ENCODE assay signal across 8 mouse cellular contexts in the genomic region with DNA sequence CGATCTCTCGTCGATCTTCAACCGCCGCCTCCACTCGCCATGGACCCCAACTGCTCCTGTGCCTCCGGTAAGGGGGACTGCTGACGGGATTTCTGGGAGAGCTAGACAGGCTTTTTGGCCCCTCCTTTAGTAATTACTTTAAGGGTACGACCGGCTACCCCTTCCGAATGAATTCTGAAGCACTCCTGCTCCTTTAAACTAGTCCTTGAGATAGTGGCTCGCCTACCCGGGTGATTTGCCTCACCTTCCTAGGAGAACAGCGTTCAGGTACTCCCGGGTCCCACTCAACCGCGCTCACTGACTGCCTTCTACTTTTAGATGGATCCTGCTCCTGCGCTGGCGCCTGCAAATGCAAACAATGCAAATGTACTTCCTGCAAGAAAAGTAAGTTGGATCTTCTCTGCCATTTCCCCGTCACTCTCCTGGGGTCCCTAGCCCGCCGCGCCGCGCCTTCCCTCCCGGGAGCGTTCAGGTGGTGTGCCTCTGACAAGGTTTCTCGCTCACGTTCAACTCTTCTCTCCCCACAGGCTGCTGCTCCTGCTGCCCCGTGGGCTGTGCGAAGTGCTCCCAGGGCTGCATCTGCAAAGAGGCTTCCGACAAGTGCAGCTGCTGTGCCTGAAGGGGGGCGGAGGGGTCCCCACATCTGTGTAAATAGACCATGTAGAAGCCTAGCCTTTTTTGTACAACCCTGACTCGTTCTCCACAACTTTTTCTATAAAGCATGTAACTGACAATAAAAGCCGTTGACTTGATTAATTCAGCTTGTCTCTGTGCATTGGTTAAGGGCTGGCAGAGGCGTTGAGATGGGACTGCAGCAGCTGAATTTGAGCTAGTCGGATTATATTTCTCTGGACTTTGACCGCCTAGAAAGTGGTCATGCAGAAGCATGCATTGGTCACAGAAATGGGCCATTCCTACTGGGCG. TPM values are rescaled to one million over a fixed set of nuclear protein-coding genes. Genes with fewer than 3 reads are reported as not detected.
DNase-seq lines count a peak whose midpoint lies in the region; ATAC-seq and TF ChIP-seq lines count a peak whose summit lies in the region.

No protein-coding gene starts in this region.

- 1% methylated on average over 39 of the region's 39 CpGs for WGBS in kidney, embryonic 14.5 days
- WGBS in forebrain, embryonic 12.5 days, result under 1% methylated on average over 39 of the region's 39 CpGs
- 1% methylated on average over 39 of the region's 39 CpGs for WGBS in limb, embryonic 12.5 days
- WGBS in neural tube, embryonic 11.5 days, result under 1% methylated on average over 39 of the region's 39 CpGs

- peaks cover 21% of the 10 kb centered on the region for H3K79me2 ChIP-seq in MEL (ENCODE audit: control insufficient read depth, insufficient read depth, low read length, poor library complexity)

- peak overlapping the region; percentile 85 for H3K4me2 ChIP-seq in kidney, embryonic 14.5 days (replicated peaks; ENCODE audit: low read depth, low read length)
- peak overlapping the region; percentile 92 for H3K4me2 ChIP-seq in forebrain, embryonic 12.5 days
- H3K4me2 ChIP-seq in limb, embryonic 12.5 days, result peak overlapping the region; percentile 93
- H3K4me2 ChIP-seq in neural tube, embryonic 11.5 days (ENCODE audit: low read depth), result peak overlapping the region; percentile 77

- H3K36me3 ChIP-seq in kidney, embryonic 14.5 days (ENCODE audit: control insufficient read depth, insufficient read depth, low read length), result no peaks in the 10 kb centered on the region
- peaks cover 0 to 32% of the 10 kb centered on the region in 2 experiments; a peak in 2 of 4 replicates for H3K36me3 ChIP-seq in MEL (ENCODE audit: control insufficient read depth in 1 of 2, insufficient read depth in 2 of 2, low read length in 2 of 2)
- no peaks in the 10 kb centered on the region for H3K36me3 ChIP-seq in forebrain, embryonic 12.5 days (replicated peaks)
- H3K36me3 ChIP-seq in limb, embryonic 12.5 days, result no peaks in the 10 kb centered on the region
- H3K36me3 ChIP-seq in neural tube, embryonic 11.5 days (ENCODE audit: control insufficient read depth, insufficient read depth, low read length), result no peaks in the 10 kb centered on the region

- no peak for TF ChIP-seq RAD21 in MEL (IDR thresholded peaks at IDR 0.05; ENCODE audit: low read depth, low read length)

- peak overlapping the region; percentile 40 for H3K4me3 ChIP-seq in kidney, embryonic 14.5 days (ENCODE audit: low read length)
- peak overlapping the region; percentile 74 for H3K4me3 ChIP-seq in MEL (ENCODE audit: control insufficient read depth in 1 of 2, insufficient read depth in 1 of 2, low read depth in 2 of 2, low read length in 2 of 2)
- H3K4me3 ChIP-seq in forebrain, embryonic 12.5 days (replicated peaks), result peak overlapping the region; percentile 49
- H3K4me3 ChIP-seq in limb, embryonic 12.5 days (replicated peaks), result peak overlapping the region; percentile 45
- H3K4me3 ChIP-seq in neural tube, embryonic 11.5 days (ENCODE audit: low read depth, low read length), result peak overlapping the region; percentile 37

- no peaks in the 10 kb centered on the region for H3K9me3 ChIP-seq in kidney, embryonic 14.5 days (ENCODE audit: control insufficient read depth, low read length)
- H3K9me3 ChIP-seq in MEL (replicated peaks; ENCODE audit: insufficient read depth, low read length), result no peaks in the 10 kb centered on the region
- H3K9me3 ChIP-seq in forebrain, embryonic 12.5 days, result no peaks in the 10 kb centered on the region
- H3K9me3 ChIP-seq in limb, embryonic 12.5 days, result no peaks in the 10 kb centered on the region
- H3K9me3 ChIP-seq in neural tube, embryonic 11.5 days (ENCODE audit: control insufficient read depth, low read length), result no peaks in the 10 kb centered on the region

- H3K27me3 ChIP-seq in kidney, embryonic 14.5 days (ENCODE audit: control insufficient read depth, insufficient read depth, low read length), result peaks cover 64% of the 10 kb centered on the region
- H3K27me3 ChIP-seq in MEL (ENCODE audit: control insufficient read depth in 1 of 2, insufficient read depth in 2 of 2, low read length in 2 of 2), result no peaks in the 10 kb centered on the region
- H3K27me3 ChIP-seq in forebrain, embryonic 12.5 days, result peaks cover 95% of the 10 kb centered on the region
- H3K27me3 ChIP-seq in limb, embryonic 12.5 days, result peaks cover 94% of the 10 kb centered on the region
- H3K27me3 ChIP-seq in neural tube, embryonic 11.5 days (ENCODE audit: control insufficient read depth, insufficient read depth, low read length), result peaks cover 57% of the 10 kb centered on the region

- H3K4me1 ChIP-seq in kidney, embryonic 14.5 days (ENCODE audit: control insufficient read depth, insufficient read depth, low read length), result peaks cover 21% of the 10 kb centered on the region
- peaks cover 13 to 43% of the 10 kb centered on the region in 2 experiments for H3K4me1 ChIP-seq in MEL (ENCODE audit: control insufficient read depth in 1 of 2, insufficient read depth in 2 of 2, low read length in 2 of 2)
- peaks cover 23% of the 10 kb centered on the region for H3K4me1 ChIP-seq in forebrain, embryonic 12.5 days
- peaks cover 23% of the 10 kb centered on the region for H3K4me1 ChIP-seq in limb, embryonic 12.5 days (replicated peaks)
- H3K4me1 ChIP-seq in neural tube, embryonic 11.5 days (ENCODE audit: control insufficient read depth, insufficient read depth, low read length), result peaks cover 13% of the 10 kb centered on the region

- H3K9ac ChIP-seq in kidney, embryonic 14.5 days (ENCODE audit: low read depth, low read length), result peak overlapping the region; percentile 42; the same call in 1 of the 2 replicates
- H3K9ac ChIP-seq in MEL (ENCODE audit: control insufficient read depth, low read depth, low read length, poor library complexity, severe bottlenecking), result peak overlapping the region; percentile 78
- H3K9ac ChIP-seq in forebrain, embryonic 12.5 days, result peak overlapping the region; percentile 63
- peak overlapping the region; percentile 38; the same call in 1 of the 2 replicates for H3K9ac ChIP-seq in limb, embryonic 12.5 days (replicated peaks)
- no peak overlapping the region for H3K9ac ChIP-seq in neural tube, embryonic 11.5 days (ENCODE audit: low read length)

- no peak for TF ChIP-seq EP300 in MEL (IDR thresholded peaks at IDR 0.05; ENCODE audit: low read depth in 1 of 2, low read length in 2 of 2)

- peak; percentile 8 to 95; a peak in 3 of 4 replicates for TF ChIP-seq POLR2A in MEL (IDR thresholded peaks at IDR 0.05; ENCODE audit: control insufficient read depth in 1 of 2, insufficient read depth in 1 of 2, low read depth in 1 of 2, low read length in 2 of 2, poor library complexity in 1 of 2)

- no peak for TF ChIP-seq CTCF in MEL (IDR thresholded peaks at IDR 0.05 in 2 of 3, conservative IDR thresholded peaks at IDR 0.05 in 1 of 3; ENCODE audit: control insufficient read depth in 1 of 3, insufficient read depth in 1 of 3, low read depth in 2 of 3, low read length in 3 of 3, poor library complexity in 1 of 3, severe bottlenecking in 1 of 3)

- intact Hi-C loops in left cerebral cortex, postnatal 14 days (cut with DNase I), result no loop called here

- no peak for DNase-seq in kidney, adult 8-10 months
- DNase-seq in MEL (ENCODE audit: low read depth, low spot score), result peak; percentile 72
- peak; percentile 53 for DNase-seq in neural tube, embryonic 11.5 days (ENCODE audit: low spot score)
- DNase-seq in cerebellum, postnatal 4 days (ENCODE audit: low spot score in 2 of 2), result no peak
- no peak for DNase-seq in left cerebral cortex, postnatal 14 days (ENCODE audit: low spot score in 2 of 2)

- peak; percentile 24; the same call in 1 of the 2 replicates for ATAC-seq in kidney, embryonic 14.5 days (ENCODE audit: low FRiP score, low TSS enrichment)
- peak; percentile 27 for ATAC-seq in forebrain, embryonic 12.5 days (ENCODE audit: low FRiP score)
- no peak for ATAC-seq in limb, embryonic 12.5 days (ENCODE audit: insufficient number of reproducible peaks, insufficient read depth, low FRiP score, low TSS enrichment, low read depth)
- no peak for ATAC-seq in neural tube, embryonic 11.5 days (ENCODE audit: insufficient read depth, low FRiP score, low TSS enrichment)

- no peak overlapping the region for H3K27ac ChIP-seq in kidney, embryonic 14.5 days (ENCODE audit: low read depth, low read length)
- peak overlapping the region; percentile 88 for H3K27ac ChIP-seq in MEL (ENCODE audit: control insufficient read depth, low read depth, low read length)
- no peak overlapping the region for H3K27ac ChIP-seq in forebrain, embryonic 12.5 days
- no peak overlapping the region for H3K27ac ChIP-seq in limb, embryonic 12.5 days
- H3K27ac ChIP-seq in neural tube, embryonic 11.5 days (ENCODE audit: low read depth, low read length), result no peak overlapping the region

RNA-seq across cellular contexts. Expression of a gene that starts 0.6 kb away (rescaled TPM):
- 58.3 and 67.5 TPM in 2 replicates for polyA plus RNA-seq in kidney, embryonic 14.5 days (2014; fragmentation: Nextera tagmentation; extraction: Ambion mirVana)
- 469 and 780 TPM in 2 replicates for total RNA-seq in MEL (2012; rRNA removed)
- 1,000 to 10,000 TPM in 1 of 2 experiments, not detected in 1; 2,013 TPM for polyA plus RNA-seq in MEL (2012; ENCODE audit: insufficient read depth in 1 of 2, insufficient read length in 2 of 2, low read depth in 1 of 2, low replicate concordance in 2 of 2, missing spikeins in 1 of 2)
- polyA plus RNA-seq in forebrain, embryonic 12.5 days (2016; fragmentation: Nextera tagmentation; extraction: Ambion mirVana), result 34.1 and 35.0 TPM in 2 replicates
- polyA plus RNA-seq in limb, embryonic 12.5 days (2016; fragmentation: Nextera tagmentation; extraction: Ambion mirVana), result 15.1 TPM in 2 replicates
- polyA plus RNA-seq in neural tube, embryonic 11.5 days (2014; fragmentation: Nextera tagmentation; extraction: Ambion mirVana), result 21.2 and 29.9 TPM in 2 replicates
- total RNA-seq in left cerebral cortex, postnatal 14 days (2021), result 100 to 1,000 TPM; 269 to 360 TPM

RNA-seq across cellular contexts. Expression of a gene that starts 5.8 kb away (rescaled TPM):
- 123 and 166 TPM in 2 replicates for polyA plus RNA-seq in kidney, embryonic 14.5 days (2014; fragmentation: Nextera tagmentation; extraction: Ambion mirVana)
- 1,017 and 1,342 TPM in 2 replicates for total RNA-seq in MEL (2012; rRNA removed)
- polyA plus RNA-seq in MEL (2012; ENCODE audit: insufficient read depth in 1 of 2, insufficient read length in 2 of 2, low read depth in 1 of 2, low replicate concordance in 2 of 2, missing spikeins in 1 of 2), result 1,000 to 10,000 TPM; 1,189 to 2,940 TPM
- 64.4 and 76.2 TPM in 2 replicates for polyA plus RNA-seq in forebrain, embryonic 12.5 days (2016; fragmentation: Nextera tagmentation; extraction: Ambion mirVana)
- polyA plus RNA-seq in limb, embryonic 12.5 days (2016; fragmentation: Nextera tagmentation; extraction: Ambion mirVana), result 43.6 and 53.6 TPM in 2 replicates
- polyA plus RNA-seq in neural tube, embryonic 11.5 days (2014; fragmentation: Nextera tagmentation; extraction: Ambion mirVana), result 78.2 and 78.5 TPM in 2 replicates
- total RNA-seq in left cerebral cortex, postnatal 14 days (2021), result 100 to 1,000 TPM; 333 to 369 TPM

RNA-seq across cellular contexts. Expression of a gene that starts 20.7 kb away (rescaled TPM):
- polyA plus RNA-seq in kidney, embryonic 14.5 days (2014; fragmentation: Nextera tagmentation; extraction: Ambion mirVana), result 0.60 and 1.7 TPM in 2 replicates
- not detected in 2 replicates for total RNA-seq in MEL (2012; rRNA removed)
- polyA plus RNA-seq in MEL (2012; ENCODE audit: insufficient read depth in 1 of 2, insufficient read length in 2 of 2, low read depth in 1 of 2, low replicate concordance in 2 of 2, missing spikeins in 1 of 2), result not detected
- polyA plus RNA-seq in forebrain, embryonic 12.5 days (2016; fragmentation: Nextera tagmentation; extraction: Ambion mirVana), result 82.2 and 103 TPM in 2 replicates
- 0.43 and 0.45 TPM in 2 replicates for polyA plus RNA-seq in limb, embryonic 12.5 days (2016; fragmentation: Nextera tagmentation; extraction: Ambion mirVana)
- 8.9 and 9.8 TPM in 2 replicates for polyA plus RNA-seq in neural tube, embryonic 11.5 days (2014; fragmentation: Nextera tagmentation; extraction: Ambion mirVana)
- total RNA-seq in left cerebral cortex, postnatal 14 days (2021), result 100 to 1,000 TPM; 740 to 758 TPM

RNA-seq across cellular contexts. Expression of a gene that starts 36.1 kb away (rescaled TPM):
- polyA plus RNA-seq in kidney, embryonic 14.5 days (2014; fragmentation: Nextera tagmentation; extraction: Ambion mirVana), result not detected in 2 replicates
- not detected in 2 replicates for total RNA-seq in MEL (2012; rRNA removed)
- polyA plus RNA-seq in MEL (2012; ENCODE audit: insufficient read depth in 1 of 2, insufficient read length in 2 of 2, low read depth in 1 of 2, low replicate concordance in 2 of 2, missing spikeins in 1 of 2), result not detected
- not detected in 2 replicates for polyA plus RNA-seq in forebrain, embryonic 12.5 days (2016; fragmentation: Nextera tagmentation; extraction: Ambion mirVana)
- polyA plus RNA-seq in limb, embryonic 12.5 days (2016; fragmentation: Nextera tagmentation; extraction: Ambion mirVana), result not detected in 2 replicates
- polyA plus RNA-seq in neural tube, embryonic 11.5 days (2014; fragmentation: Nextera tagmentation; extraction: Ambion mirVana), result not detected in 2 replicates
- total RNA-seq in left cerebral cortex, postnatal 14 days (2021), result not detected

RNA-seq across cellular contexts. Expression of a gene that starts 41.3 kb away (rescaled TPM):
- polyA plus RNA-seq in kidney, embryonic 14.5 days (2014; fragmentation: Nextera tagmentation; extraction: Ambion mirVana), result 51.8 and 103 TPM in 2 replicates
- 71.6 and 75.5 TPM in 2 replicates for total RNA-seq in MEL (2012; rRNA removed)
- polyA plus RNA-seq in MEL (2012; ENCODE audit: insufficient read depth in 1 of 2, insufficient read length in 2 of 2, low read depth in 1 of 2, low replicate concordance in 2 of 2, missing spikeins in 1 of 2), result 100 to 1,000 TPM; 110 to 292 TPM
- polyA plus RNA-seq in forebrain, embryonic 12.5 days (2016; fragmentation: Nextera tagmentation; extraction: Ambion mirVana), result 110 and 121 TPM in 2 replicates
- 114 TPM in 2 replicates for polyA plus RNA-seq in limb, embryonic 12.5 days (2016; fragmentation: Nextera tagmentation; extraction: Ambion mirVana)
- 118 and 121 TPM in 2 replicates for polyA plus RNA-seq in neural tube, embryonic 11.5 days (2014; fragmentation: Nextera tagmentation; extraction: Ambion mirVana)
- 10 to 100 TPM; 46.6 to 52.8 TPM for total RNA-seq in left cerebral cortex, postnatal 14 days (2021)

Comparison
In these comparisons a context has a peak if more than half of its experiments do, and no peak if none do; other contexts are left out.
1. ATAC-seq: peak in kidney, embryonic 14.5 days (single experiment) and forebrain, embryonic 12.5 days (single experiment); none in limb, embryonic 12.5 days (single experiment) and neural tube, embryonic 11.5 days (single experiment).
2. DNase-seq: peak in MEL (single experiment) and neural tube, embryonic 11.5 days (single experiment); none in kidney, adult 8-10 months (0 of 2), cerebellum, postnatal 4 days (0 of 2) and left cerebral cortex, postnatal 14 days (0 of 2).
3. Peak in every context shown above with its lines, with median percentiles within 50 percentile points of each other: H3K4me2 ChIP-seq and H3K4me3 ChIP-seq.